Mouse (Mus musculus) Patski (cell line): ENCODE results near the gene Foxred1. TPM values are rescaled to one million over a fixed set of nuclear protein-coding genes. Genes with fewer than 3 reads are reported as not detected.

Experiments used
- ATAC-seq: fragments of 100-300 bp; one replicate; pipeline ENCODE4 v1.8.0; 2021
- CTCF ChIA-PET: fragments of 350-600 bp; sonication (Branson Sonifier 250); formaldehyde crosslinking; loops from one replicate; lab custom pipeline; 2022; ENCODE audit warnings: inconsistent platforms; lab: Charles Lee
- POLR2A ChIA-PET: fragments of 350-600 bp; sonication (Branson Sonifier 250); formaldehyde crosslinking; loops from one replicate; lab custom pipeline; 2022; ENCODE audit warnings: antibody characterized with exemption, inconsistent platforms; lab: Charles Lee
- DNase-seq: peaks from one replicate; pipeline ENCODE4 v3.0.0-alpha.2; 2011; ENCODE audit warnings: low read depth, low spot score
- H3K27me3 ChIP-seq: fragments of 371-371 bp; one replicate; pipeline ENCODE4 v1.5.1; 2021
- CTCF ChIP-seq: fragments of 100-300 bp; IDR thresholded peaks from one replicate; pipeline ENCODE4 v1.5.1; 2021
- in situ Hi-C: fragments of 300-500 bp; cut with MboI; formaldehyde crosslinking; loops from 3 replicates; pipeline ENCODE4 v1.11.1; 2018; ENCODE audit warnings: low pct_unique_long_range_greater_than_20kb, mixed read lengths
- polyA plus RNA-seq: library from polyadenylated mRNA; unstranded; gene quantifications from one replicate; pipeline ENCODE4 v1.2.3, GENCODE M21; 2021

The Foxred1 gene
- polyA plus RNA-seq, result 38.8 TPM

- CTCF ChIA-PET, result interaction anchor here (1.2 kb wide), 1 partner anchor 11 kb away, joined by 9 read pairs; the partner anchor contains the start of genes Srpr and Tirap
- no peak for TF ChIP-seq CTCF
- in situ Hi-C loops, result no loop called here
- no peaks in the 10 kb centered on the region for H3K27me3 ChIP-seq
- peak; percentile 83 for DNase-seq
- POLR2A ChIA-PET, result interaction anchor here (1.0 to 3.5 kb wide), 2 partner anchors 10 to 54 kb away, joined by 3 to 21 read pairs; partner anchors contain the start of genes Srpr and Tirap
- ATAC-seq, result peak; percentile 96
Measured at GRCm38 (mm10) chr9:35210542-35211474, at the start of gene Foxred1. Gene Foxred1 (minus strand): TSS chr9:35211055.

GRCm38 (mm10) chr9:35257365-35257764 is 46.5 kb upstream of the Foxred1 start:
- ChIA-PET CTCF (no interaction called here), POLR2A (no interaction called here)
- DNase-seq (no peak), ATAC-seq (no peak)
- TF ChIP-seq CTCF, result no peak
- H3K27me3 ChIP-seq, result no peaks in the 10 kb centered on the region
- in situ Hi-C loops, result loop anchor here (25.0 kb wide), 1 partner anchor 1505 kb away; the partner anchor contains the start of gene Stt3a

- in situ Hi-C loops, result no loop called here
- ATAC-seq, result no peak
- DNase-seq, result no peak
- H3K27me3 ChIP-seq, result no peaks in the 10 kb centered on the region
- ChIA-PET POLR2A (interaction anchor here (0.7 to 1.0 kb wide), 2 partner anchors 12 to 126 kb away, joined by 3 read pairs; no protein-coding TSS in a partner anchor), CTCF (interaction anchor here (2.4 kb wide), 1 partner anchor 20 kb away, joined by 6 read pairs; no protein-coding TSS in a partner anchor)
- TF ChIP-seq CTCF, result no peak
Measured at GRCm38 (mm10) chr9:35249476-35249875, 38.6 kb upstream of the Foxred1 start.

- ChIA-PET POLR2A (no interaction called here), CTCF (interaction anchor here (2.0 kb wide), 1 partner anchor 10 kb away, joined by 6 read pairs; no protein-coding TSS in a partner anchor)
- ATAC-seq (no peak), DNase-seq (no peak)
- in situ Hi-C loops, result no loop called here
- no peak for TF ChIP-seq CTCF
- H3K27me3 ChIP-seq, result no peaks in the 10 kb centered on the region
Measured at GRCm38 (mm10) chr9:35247405-35247804, 36.5 kb upstream of the Foxred1 start.

DNA sequence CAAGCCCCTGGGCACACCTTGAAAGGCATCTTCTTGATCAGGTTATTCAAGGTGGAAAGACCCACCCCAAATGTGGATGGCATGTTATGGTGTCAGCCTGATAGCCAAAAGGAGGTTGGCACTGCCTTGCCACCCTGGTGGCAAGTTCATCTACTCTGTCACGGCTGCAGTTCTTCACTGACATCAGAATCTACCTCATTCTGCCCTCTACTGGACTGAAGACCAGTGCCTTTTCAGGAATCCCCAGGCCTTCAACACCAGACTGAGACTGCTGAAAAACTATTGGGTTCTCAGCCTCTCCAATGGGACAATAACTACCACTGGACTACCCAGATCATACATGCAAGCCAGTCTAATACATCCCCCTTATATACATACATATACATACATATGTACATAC is 28.9 kb upstream of the Foxred1 start:
- ChIA-PET POLR2A (no interaction called here), CTCF (interaction anchor here (1.5 kb wide), 1 partner anchor 9 kb away, joined by 3 read pairs; no protein-coding TSS in a partner anchor)
- no peaks in the 10 kb centered on the region for H3K27me3 ChIP-seq
- no peak for ATAC-seq
- peak; percentile 34 for TF ChIP-seq CTCF
- in situ Hi-C loops, result no loop called here
- no peak for DNase-seq

DNA sequence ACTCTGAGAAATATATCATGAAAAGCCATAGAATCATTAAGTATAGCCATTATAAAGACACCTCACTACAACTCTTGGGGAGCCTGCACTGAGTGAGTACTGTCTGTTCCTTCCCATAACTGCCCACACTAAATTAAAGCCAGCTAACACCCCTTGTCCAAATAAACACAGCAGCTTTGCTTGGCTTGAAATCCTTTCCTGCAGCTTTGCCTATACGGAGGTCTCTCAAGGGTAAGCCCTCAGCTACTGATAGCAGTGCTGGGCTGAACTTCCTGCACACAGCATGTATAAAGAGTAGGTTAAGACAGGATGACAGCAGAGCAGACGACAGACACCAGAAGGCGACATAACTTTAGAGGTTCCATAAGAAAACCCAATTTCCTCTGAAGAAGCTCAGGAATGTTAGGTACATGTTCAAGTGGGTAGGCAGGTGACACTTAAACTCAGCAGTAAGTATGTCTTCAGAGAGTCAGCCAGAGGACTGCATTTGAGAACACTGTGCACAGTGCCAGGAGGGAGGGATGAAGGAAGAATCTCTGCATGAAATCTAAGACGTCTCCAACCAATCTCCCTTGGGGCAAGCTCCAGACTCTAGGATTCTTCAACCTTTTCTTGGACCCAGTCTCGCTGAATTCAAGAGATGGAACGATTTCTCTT is 28.2 kb upstream of the Foxred1 start:
- no peak for DNase-seq
- POLR2A ChIA-PET, result interaction anchor here (0.6 kb wide), 1 partner anchor 554 kb away, joined by 4 read pairs; no protein-coding TSS in a partner anchor
- in situ Hi-C loops, result no loop called here
- CTCF ChIA-PET, result interaction anchor here (1.1 to 1.8 kb wide), 3 partner anchors 8 to 31 kb away, joined by 4 to 6 read pairs (median 4); no protein-coding TSS in a partner anchor
- no peak for TF ChIP-seq CTCF
- ATAC-seq, result no peak
- H3K27me3 ChIP-seq, result no peaks in the 10 kb centered on the region

GRCm38 (mm10) chr9:35238371-35238770 is 27.5 kb upstream of the Foxred1 start:
- TF ChIP-seq CTCF, result no peak
- no peak for ATAC-seq
- CTCF ChIA-PET, result interaction anchor here (1.1 to 1.8 kb wide), 3 partner anchors 8 to 32 kb away, joined by 4 to 6 read pairs (median 4); no protein-coding TSS in a partner anchor
- POLR2A ChIA-PET, result no interaction called here
- in situ Hi-C loops, result no loop called here
- H3K27me3 ChIP-seq, result no peaks in the 10 kb centered on the region
- DNase-seq, result no peak

DNA sequence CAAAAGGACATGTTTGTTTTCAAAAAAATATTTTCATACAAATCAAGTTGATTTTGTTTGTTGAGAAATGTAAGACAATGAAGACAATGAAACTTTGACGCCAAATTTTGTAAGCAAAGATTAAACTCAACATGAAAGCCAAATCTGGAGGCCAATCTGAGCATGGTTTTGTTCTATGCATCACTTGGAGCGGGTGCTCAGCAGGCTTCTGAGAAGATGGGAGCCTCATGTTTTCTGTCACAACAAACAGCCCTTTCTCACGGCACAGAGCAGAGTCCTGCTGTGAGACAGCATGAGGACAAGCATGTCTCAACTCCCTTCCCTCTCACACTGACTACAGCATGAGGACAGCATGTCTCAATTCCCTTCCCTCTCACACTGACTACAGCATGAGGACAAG is 25.1 kb upstream of the Foxred1 start:
- no peak for TF ChIP-seq CTCF
- DNase-seq (no peak), ATAC-seq (no peak)
- ChIA-PET CTCF (no interaction called here), POLR2A (no interaction called here)
- H3K27me3 ChIP-seq, result no peaks in the 10 kb centered on the region
- in situ Hi-C loops, result no loop called here

DNA sequence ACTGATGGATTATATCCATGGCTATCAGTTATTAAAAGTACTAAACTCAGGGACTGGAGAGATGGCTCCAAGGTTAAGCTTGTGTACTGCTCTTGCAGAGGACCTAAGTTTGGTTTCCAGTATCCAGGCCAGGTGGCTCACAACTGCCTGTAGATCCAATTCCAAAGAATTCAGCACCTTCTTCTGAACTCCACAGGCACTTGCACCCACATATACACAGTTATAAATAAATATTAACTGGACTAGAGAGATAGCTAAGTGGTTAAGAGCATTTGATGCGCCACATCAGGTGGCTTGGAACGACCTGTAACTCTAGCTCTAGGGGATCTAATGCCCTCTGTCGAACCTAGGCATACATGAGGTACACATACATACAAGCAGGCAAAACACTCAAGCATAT is 17.8 kb upstream of the Foxred1 start:
- H3K27me3 ChIP-seq, result no peaks in the 10 kb centered on the region
- ChIA-PET POLR2A (no interaction called here), CTCF (interaction anchor here (1.0 to 1.9 kb wide), 3 partner anchors 10 to 21 kb away, joined by 3 to 6 read pairs (median 4); no protein-coding TSS in a partner anchor)
- in situ Hi-C loops, result no loop called here
- DNase-seq, result no peak
- no peak for ATAC-seq
- TF ChIP-seq CTCF, result no peak

DNA sequence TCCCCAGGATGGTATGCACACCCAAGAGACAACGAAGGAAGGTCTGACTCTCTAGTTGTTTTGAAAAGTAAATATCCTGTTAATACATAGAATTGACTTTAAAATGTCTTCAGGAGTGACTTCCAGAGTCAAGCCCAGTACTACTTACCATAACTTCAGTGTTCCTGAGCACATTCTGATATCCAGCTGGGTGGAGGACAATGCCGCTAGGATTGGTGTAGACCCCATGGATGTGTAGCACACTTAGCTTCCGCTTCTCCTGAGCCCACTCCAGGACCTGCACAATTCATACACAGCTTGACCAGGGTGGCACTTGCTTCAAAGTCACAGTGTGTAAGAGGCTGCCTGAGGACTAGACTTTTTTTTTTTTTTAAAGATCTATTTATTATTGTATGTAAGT is 12.6 kb upstream of the Foxred1 start:
- no peak for TF ChIP-seq CTCF
- H3K27me3 ChIP-seq, result no peaks in the 10 kb centered on the region
- no peak for DNase-seq
- ChIA-PET POLR2A (no interaction called here), CTCF (no interaction called here)
- in situ Hi-C loops, result no loop called here
- no peak for ATAC-seq
